Mouse (Mus musculus) layer of hippocampus, postnatal 36 days (tissue): ENCODE data around the gene Ccdc160. TPM values are rescaled to one million over a fixed set of nuclear protein-coding genes. Genes with fewer than 3 reads are reported as not detected.
A peak's percentile ranks its signal among the peaks of the same experiment; 100 is the strongest.

Experiments
- DNase-seq, 2 experiments: peaks; one replicate each; pipeline ENCODE4 v3.0.0; 2022
- total RNA-seq, 2 experiments: library from RNA; stranded (reverse); gene quantifications; 2 replicates each; pipeline ENCODE4 v1.2.3; 2021

Gene Ccdc160
- 1 to 10 TPM; 2.5 to 2.9 TPM for total RNA-seq

GRCm38 (mm10) chrX:52790980-52791593 is at the start of gene Ccdc160:
Ccdc160 (plus strand) TSS chrX:52791200.
- DNase-seq = peak; percentile 48 to 54

GRCm38 (mm10) chrX:52743781-52744180 is 47.2 kb upstream of the Ccdc160 start:
- DNase-seq = no peak

GRCm38 (mm10) chrX:52744201-52745051 is 46.6 kb upstream of the Ccdc160 start:
- DNase-seq = no peak

DNA sequence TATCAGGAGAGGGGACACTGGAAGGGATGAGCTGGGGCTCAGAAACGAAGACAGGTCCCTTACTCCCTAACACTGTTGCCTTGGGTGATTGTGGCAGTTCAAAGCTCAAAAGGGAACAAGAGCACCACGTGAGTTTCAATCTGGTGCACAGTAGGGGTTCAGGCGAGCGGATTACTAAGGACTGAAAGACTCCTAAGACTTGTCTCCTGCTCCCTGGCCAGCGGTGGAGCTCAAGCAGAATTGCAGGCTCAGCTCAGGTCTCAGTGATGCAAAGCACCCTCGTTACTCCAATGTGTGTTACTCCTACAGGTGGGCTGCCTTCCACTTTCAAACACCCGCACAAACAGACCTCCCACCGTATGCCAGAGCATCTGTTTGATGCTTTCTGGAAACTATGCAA is 45.5 kb upstream of the Ccdc160 start:
- DNase-seq = no peak

GRCm38 (mm10) chrX:52745917-52746316 is 45.1 kb upstream of the Ccdc160 start:
- no peak for DNase-seq

- no peak for DNase-seq
Measured at GRCm38 (mm10) chrX:52746849-52747248, 44.2 kb upstream of the Ccdc160 start.

DNA sequence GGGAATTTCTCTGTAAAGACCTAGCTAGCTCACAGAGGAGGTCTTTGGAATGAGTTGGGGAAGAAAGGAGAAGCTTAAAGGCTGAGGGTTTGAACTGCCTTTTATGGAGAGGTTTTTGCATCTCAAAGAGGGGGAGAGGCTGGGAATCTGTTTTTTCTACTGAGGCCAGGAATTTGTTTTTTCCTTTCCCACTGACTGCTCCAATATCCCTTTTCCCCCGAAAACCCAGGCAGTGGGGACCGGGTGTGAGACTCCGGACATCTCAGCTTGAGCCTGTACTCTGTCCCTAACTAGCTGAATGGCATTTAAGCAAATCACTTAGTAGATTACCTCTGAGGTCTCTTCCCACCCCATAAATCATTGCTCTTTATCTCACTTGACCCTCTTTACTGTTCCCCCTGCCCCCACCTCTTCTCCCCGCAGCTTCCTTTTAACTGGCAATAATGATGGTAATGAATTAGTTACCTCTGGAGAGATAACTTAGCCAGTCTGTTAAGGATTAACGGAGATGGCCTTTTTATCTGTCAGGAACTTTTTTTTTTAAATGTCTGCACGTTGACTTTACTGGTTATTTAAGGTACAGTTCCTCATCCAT is 37.4 kb upstream of the Ccdc160 start:
- no peak for DNase-seq

GRCm38 (mm10) chrX:52757164-52757563 is 33.8 kb upstream of the Ccdc160 start:
- DNase-seq = no peak

GRCm38 (mm10) chrX:52759232-52759631 is 31.8 kb upstream of the Ccdc160 start:
- DNase-seq = no peak

DNA sequence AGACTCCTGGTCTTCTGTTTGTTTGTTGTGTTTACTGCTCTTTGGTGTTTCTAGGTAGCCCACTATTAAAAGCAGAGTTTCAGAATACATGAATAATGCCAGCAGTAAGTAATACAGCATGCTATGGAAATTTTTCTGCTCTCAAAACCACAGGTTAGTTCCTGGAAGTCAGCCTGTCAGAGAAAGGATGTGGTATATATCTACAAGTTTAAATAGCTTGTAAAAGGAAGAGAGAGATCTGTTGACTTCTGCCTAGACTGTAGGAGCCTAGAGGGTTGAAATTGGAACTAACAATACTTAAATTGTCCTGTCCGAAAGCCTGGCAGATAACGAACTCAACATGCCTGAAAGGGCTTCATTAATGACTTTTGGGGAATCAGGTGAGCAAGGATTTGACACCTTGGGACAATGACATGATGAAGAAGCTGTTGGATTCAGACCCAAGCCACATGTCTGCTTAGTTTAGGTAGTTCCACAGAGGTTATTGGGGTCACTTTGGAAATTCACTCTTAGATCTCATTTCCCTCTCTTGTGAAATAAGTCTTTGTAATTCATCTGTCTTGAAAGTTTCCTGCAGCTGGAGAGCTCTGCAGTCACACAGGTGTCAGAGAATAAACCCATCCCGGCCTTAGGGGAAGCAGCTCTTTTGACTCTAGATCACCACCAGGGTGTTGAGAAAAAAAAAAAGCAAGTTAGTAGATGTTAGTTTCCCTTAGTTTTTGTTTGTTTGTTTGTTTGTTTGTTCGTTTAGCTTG is 30.6 kb upstream of the Ccdc160 start:
- DNase-seq = no peak

DNA sequence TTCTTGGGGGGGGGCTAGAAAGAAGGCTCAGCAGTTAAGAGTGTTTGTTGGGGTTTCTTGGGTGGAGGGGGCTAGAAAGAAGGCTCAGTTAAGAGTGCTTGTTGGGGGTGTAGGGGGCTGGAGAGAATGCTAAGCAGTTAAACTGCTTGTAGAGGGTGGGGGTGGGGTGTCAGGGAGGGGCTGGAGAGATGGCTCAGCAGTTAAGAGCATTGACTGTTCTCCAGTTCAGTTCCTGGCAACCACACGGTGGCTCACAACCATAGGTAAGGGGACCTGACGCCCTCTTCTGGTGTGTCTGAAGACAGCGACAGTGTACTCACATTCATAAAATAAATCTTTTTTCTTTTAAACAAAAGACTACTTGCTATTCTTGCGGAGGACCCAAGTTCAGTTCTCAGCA is 28.8 kb upstream of the Ccdc160 start:
- DNase-seq = no peak

GRCm38 (mm10) chrX:52775973-52776372 is 15.0 kb upstream of the Ccdc160 start:
- no peak for DNase-seq

GRCm38 (mm10) chrX:52777671-52778070 is 13.3 kb upstream of the Ccdc160 start:
- DNase-seq = no peak

DNA sequence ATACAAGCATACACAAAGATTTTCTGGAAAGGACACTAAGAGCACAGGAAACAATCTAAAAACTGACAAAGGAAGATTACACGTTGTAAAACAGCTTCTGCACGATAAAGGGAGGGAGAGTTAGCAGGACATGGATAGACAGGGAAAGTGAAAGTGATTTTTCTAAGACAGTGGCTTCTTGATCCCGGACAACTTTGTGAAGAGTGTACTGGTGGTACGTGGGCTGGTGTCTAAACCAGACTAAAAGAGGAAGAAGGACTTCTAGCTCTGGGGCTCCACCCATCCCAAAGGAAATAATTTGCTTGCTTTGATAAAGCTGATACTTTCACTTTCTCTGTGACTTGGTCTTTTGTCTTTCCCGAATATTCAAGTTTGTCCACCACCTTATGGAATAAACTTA is 7.1 kb upstream of the Ccdc160 start:
- DNase-seq = no peak

GRCm38 (mm10) chrX:52791944-52792719 is 1.1 kb downstream of the Ccdc160 start:
- DNase-seq = no peak

DNA sequence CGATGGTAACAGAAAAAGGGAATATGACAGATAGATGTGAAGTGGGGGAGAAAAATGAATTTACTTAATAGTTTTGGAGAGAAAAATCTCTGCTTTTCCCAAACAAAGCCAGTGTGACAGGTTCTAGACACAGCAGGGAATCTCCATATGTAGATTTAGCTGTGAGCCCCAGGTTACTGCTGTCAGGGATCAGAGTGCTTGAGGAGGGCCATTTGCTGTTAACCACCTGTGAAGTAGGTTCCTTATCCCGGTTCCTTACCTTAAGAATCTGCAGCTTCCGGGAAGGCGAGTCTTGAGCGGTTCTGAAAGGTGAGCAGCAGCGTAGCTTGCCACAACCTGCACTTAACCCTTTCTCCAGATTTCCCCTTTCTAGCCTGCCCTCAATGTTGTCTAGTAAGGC is 1.9 kb downstream of the Ccdc160 start:
- DNase-seq = no peak

DNA sequence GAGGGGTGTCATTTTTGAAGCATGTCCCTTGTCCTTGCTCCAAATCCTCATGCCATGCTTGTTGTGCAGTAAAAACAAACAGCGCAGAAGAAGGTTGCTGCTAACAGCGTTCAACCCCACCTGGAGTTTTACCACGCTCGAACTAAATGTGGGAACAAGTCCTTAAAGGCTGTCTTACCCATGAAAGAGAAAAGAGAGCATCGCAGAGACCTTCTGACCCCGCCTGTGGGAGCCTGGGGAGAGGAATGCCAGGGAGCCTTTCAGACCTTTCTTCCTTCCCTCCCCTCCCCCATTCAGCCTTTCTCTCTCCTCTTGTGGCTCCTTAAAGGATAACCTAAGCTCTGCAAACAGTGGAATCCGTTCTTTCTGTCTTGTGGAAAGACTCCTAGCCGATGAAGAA is 4.8 kb downstream of the Ccdc160 start:
- DNase-seq = no peak

DNA sequence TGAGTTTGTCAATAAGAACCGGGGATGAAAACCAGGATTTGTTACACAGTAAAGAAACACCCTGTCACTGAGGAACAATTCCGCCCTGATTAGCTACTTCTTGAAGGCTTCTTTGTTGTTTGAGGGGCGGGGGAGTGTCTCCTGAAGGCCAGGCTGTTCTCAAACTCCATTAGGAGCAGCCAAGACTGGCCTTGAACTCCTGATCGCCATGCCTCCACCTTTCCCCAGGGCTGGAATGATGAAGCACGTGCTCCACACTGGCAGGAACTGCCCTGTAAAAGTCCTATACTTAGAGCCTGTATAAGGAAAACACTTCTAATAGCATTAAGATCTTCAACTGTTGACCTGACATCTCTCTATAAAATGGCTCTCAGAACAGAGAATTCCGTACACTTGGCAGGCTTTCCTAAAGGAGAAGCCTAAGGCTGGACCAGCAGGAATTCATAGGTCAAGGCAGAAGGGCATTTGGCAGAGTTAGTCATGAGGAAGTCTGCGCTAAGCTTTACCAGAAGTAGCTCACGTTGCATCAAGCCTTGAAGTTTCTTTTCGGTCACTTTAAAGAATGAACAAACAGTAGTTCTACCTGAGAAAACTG is 6.1 kb downstream of the Ccdc160 start:
- DNase-seq = no peak

DNA sequence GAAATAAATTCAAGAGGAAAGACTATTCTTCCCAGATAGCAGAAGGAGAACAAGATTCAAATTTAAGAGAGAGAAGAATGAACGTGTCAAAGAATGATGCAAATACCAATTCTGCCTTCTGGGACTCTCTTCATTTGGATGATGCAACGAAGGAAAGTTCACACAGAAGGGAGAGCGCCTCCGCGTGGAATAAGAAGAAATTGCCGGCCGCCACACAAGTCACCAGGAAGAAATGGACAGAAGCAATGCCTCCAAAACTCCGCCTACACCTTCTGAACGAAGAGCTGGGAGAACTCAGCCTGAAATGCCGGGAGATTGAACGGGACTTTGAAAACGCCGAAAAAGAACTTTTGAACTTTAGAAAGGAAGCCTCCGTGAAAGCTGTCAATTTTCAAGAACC is 7.3 kb downstream of the Ccdc160 start:
- DNase-seq = no peak

DNA sequence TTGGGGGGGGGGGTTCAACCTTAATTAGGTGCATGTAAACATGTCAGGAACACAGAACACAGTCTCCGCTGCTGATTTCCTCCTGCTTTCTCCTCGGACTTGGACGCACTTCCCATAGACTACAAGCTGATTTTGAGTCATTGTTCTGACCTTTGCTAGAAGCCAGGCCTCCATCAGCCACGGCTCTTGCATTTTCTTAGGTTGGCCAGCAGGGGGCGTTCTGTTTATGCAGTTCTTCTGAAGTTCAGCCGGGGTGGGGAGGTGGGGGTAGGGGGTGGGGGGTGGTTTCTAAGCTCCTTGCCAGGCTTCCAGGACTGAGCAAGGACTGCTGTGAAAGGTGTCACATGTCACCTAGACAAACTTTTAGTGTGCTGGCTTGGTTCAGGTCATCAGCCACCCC is 8.6 kb downstream of the Ccdc160 start:
- no peak for DNase-seq

DNA sequence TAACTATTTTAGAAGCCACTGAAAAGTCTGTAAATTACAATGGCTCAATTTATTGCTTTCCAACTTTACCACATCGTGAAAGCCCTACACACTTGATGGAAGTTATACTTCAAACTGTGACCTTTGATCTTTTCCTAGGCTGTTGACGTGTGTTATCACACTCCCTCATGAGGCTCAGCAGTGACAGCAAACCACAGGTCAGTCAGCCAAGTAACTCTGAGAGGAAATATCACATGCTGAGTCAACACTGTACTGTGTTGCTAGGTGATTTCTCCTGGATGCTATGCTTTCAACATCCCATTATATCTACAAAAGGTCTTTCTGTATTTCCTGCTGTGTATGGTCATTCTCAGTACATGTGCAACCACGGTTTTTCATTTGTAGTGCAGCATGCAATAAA is 28.3 kb downstream of the Ccdc160 start:
- no peak for DNase-seq
